Mouse (Mus musculus) WW6 (cell line): Measurements from ENCODE around the gene Abcc10.

Experiments
- DNase-seq: peaks from one replicate; pipeline ENCODE4 v3.0.0-alpha.2; 2013; ENCODE audit warnings: low read depth, low spot score

Gene Abcc10

GRCm38 (mm10) chr17:46258279-46259053 lies 69.7 kb downstream of the Abcc10 start:
- no peak for DNase-seq

GRCm38 (mm10) chr17:46255147-46255546 lies 73.0 kb downstream of the Abcc10 start:
- no peak for DNase-seq

GRCm38 (mm10) chr17:46254106-46254505 lies 74.0 kb downstream of the Abcc10 start:
- DNase-seq = no peak

- peak; percentile 77 for DNase-seq
Measured at GRCm38 (mm10) chr17:46253452-46254084, 74.6 kb downstream of the Abcc10 start, which contains the start of gene Lrrc73. TSS of gene Lrrc73 (plus strand) at chr17:46253531.
